Comparison of ENCODE assay signal across 9 mouse cellular contexts in the genomic region with DNA sequence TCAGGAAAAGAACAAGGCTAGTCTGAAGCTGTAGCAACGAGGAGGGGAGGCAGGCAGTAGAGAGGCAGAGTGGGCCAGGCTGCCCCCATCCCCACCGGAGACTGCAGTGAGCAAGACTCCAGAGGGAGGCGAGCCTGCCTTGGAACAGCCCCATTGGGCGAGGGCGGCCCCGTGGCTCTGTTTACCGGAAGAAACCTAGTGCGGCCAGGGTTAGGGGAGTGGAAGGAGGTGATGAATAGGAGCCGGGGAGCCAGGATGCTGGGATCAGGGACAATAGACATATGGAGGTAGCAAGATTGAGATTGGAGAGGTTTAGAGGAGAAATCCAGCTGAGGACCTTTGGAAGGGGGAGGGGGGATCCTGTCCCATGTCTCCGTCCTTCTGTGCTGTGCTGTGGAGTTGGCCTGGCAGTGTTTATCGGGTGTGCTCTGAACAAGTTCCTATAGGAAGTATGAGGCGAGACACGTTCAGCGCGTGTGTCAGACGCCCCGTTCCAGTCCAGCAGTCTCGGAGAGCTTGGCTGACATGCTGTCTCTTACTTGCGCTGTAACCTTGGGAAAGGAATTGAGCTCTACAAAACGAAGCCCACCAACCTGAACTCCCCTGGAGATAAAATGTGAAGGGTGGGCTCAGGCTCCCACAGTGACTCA. TPM values are rescaled to one million over a fixed set of nuclear protein-coding genes. Genes with fewer than 3 reads are reported as not detected.
DNase-seq lines count a peak whose midpoint lies in the region; ATAC-seq and TF ChIP-seq lines count a peak whose summit lies in the region.
"Had no signal": no experiment of that assay in that cellular context is flagged by ENCODE, and none has a peak within 500 bp of the region (broad histone marks: within the 10 kb centered on the region; RNA-seq: fewer than 3 reads in every experiment).

No protein-coding gene starts in this region.

- DNase-seq in kidney, adult 18-20 months, result no peak
- DNase-seq in intestine, embryonic 14.5 days (ENCODE audit: low spot score), result peak; percentile 61
- DNase-seq in adipocyte (ENCODE audit: low spot score), result no peak
- no peak for DNase-seq in c-Kit-positive CD71-positive TER-119-positive erythroid progenitor cells, embryonic 14.5 days (ENCODE audit: low spot score)
- DNase-seq in left cerebral cortex, adult 2 months (ENCODE audit: extremely low spot score in 1 of 2, low spot score in 2 of 2), result no peak

- no peaks in the 10 kb centered on the region for H3K36me3 ChIP-seq in kidney, embryonic 15.5 days
- H3K36me3 ChIP-seq in embryonic facial prominence, embryonic 15.5 days, result no peaks in the 10 kb centered on the region
- no peaks in the 10 kb centered on the region for H3K36me3 ChIP-seq in intestine, embryonic 14.5 days (ENCODE audit: control insufficient read depth, insufficient read depth, low read length)
- no peaks in the 10 kb centered on the region for H3K36me3 ChIP-seq in midbrain, embryonic 16.5 days (ENCODE audit: control insufficient read depth, insufficient read depth, low read length)

- H3K4me1 ChIP-seq in kidney, embryonic 15.5 days, result peaks cover 75% of the 10 kb centered on the region
- H3K4me1 ChIP-seq in embryonic facial prominence, embryonic 15.5 days, result peaks cover 63% of the 10 kb centered on the region
- H3K4me1 ChIP-seq in intestine, embryonic 14.5 days (replicated peaks; ENCODE audit: control insufficient read depth, insufficient read depth, low read length), result peaks cover 66% of the 10 kb centered on the region
- H3K4me1 ChIP-seq in midbrain, embryonic 16.5 days (ENCODE audit: control insufficient read depth, insufficient read depth, low read length), result peaks cover 37% of the 10 kb centered on the region

- no peak overlapping the region; the same call in 1 of the 2 replicates for H3K9ac ChIP-seq in kidney, embryonic 15.5 days
- no peak overlapping the region for H3K9ac ChIP-seq in embryonic facial prominence, embryonic 15.5 days
- no peak overlapping the region for H3K9ac ChIP-seq in intestine, embryonic 14.5 days (ENCODE audit: low read length)
- no peak overlapping the region; the same call in 1 of the 2 replicates for H3K9ac ChIP-seq in midbrain, embryonic 16.5 days (ENCODE audit: low read depth, low read length)

- 10% methylated on average over 20 of the region's 20 CpGs for WGBS in kidney, embryonic 15.5 days
- 14% methylated on average over 20 of the region's 20 CpGs for WGBS in embryonic facial prominence, embryonic 15.5 days
- WGBS in intestine, embryonic 14.5 days, result 18% methylated on average over 20 of the region's 20 CpGs
- 13% methylated on average over 20 of the region's 20 CpGs for WGBS in midbrain, embryonic 16.5 days

- peak overlapping the region; percentile 47 for H3K4me2 ChIP-seq in kidney, embryonic 15.5 days
- peak overlapping the region; percentile 31 for H3K4me2 ChIP-seq in embryonic facial prominence, embryonic 15.5 days (replicated peaks)
- peak overlapping the region; percentile 37 for H3K4me2 ChIP-seq in intestine, embryonic 14.5 days (ENCODE audit: low read length)
- H3K4me2 ChIP-seq in midbrain, embryonic 16.5 days (ENCODE audit: low read length), result peak overlapping the region; percentile 48

- H3K9me3 ChIP-seq in kidney, embryonic 15.5 days (replicated peaks), result no peaks in the 10 kb centered on the region
- no peaks in the 10 kb centered on the region for H3K9me3 ChIP-seq in embryonic facial prominence, embryonic 15.5 days (replicated peaks)
- H3K9me3 ChIP-seq in intestine, embryonic 14.5 days (ENCODE audit: control insufficient read depth, low read length), result no peaks in the 10 kb centered on the region
- H3K9me3 ChIP-seq in midbrain, embryonic 16.5 days (replicated peaks; ENCODE audit: control insufficient read depth, low read length, poor library complexity, severe bottlenecking), result no peaks in the 10 kb centered on the region

- no peak for ATAC-seq in kidney, embryonic 15.5 days (replicated peaks; ENCODE audit: low FRiP score)
- ATAC-seq in embryonic facial prominence, embryonic 15.5 days (ENCODE audit: insufficient number of reproducible peaks, low FRiP score, low TSS enrichment, low read depth), result no peak
- ATAC-seq in intestine, embryonic 14.5 days (replicated peaks; ENCODE audit: low FRiP score, low TSS enrichment, low read depth), result no peak
- ATAC-seq in midbrain, embryonic 16.5 days, result no peak

- intact Hi-C loops in left cerebral cortex, adult 2 months (cut with DNase I), result no loop called here

- H3K4me3 ChIP-seq in kidney, embryonic 15.5 days (replicated peaks), result 0 out of 2 replicates have a peak overlapping the region, but pooled peaks have one; percentile 8
- no peak overlapping the region for H3K4me3 ChIP-seq in embryonic facial prominence, embryonic 15.5 days (replicated peaks)
- no peak overlapping the region for H3K4me3 ChIP-seq in intestine, embryonic 14.5 days (ENCODE audit: low read depth, low read length)
- H3K4me3 ChIP-seq in midbrain, embryonic 16.5 days (ENCODE audit: low read depth, low read length), result no peak overlapping the region
- no peak overlapping the region for H3K4me3 ChIP-seq in left cerebral cortex, adult 2 months

- H3K27me3 ChIP-seq in kidney, embryonic 15.5 days, result peaks cover 27% of the 10 kb centered on the region
- H3K27me3 ChIP-seq in embryonic facial prominence, embryonic 15.5 days, result no peaks in the 10 kb centered on the region
- H3K27me3 ChIP-seq in intestine, embryonic 14.5 days (replicated peaks; ENCODE audit: control insufficient read depth, insufficient read depth, low read length), result no peaks in the 10 kb centered on the region
- no peaks in the 10 kb centered on the region for H3K27me3 ChIP-seq in midbrain, embryonic 16.5 days (ENCODE audit: control insufficient read depth, insufficient read depth, low read depth, low read length)
- H3K27me3 ChIP-seq: CH12.LX had no signal

- TF ChIP-seq CTCF in left cerebral cortex, adult 2 months (IDR thresholded peaks at IDR 0.05), result no peak

- peak overlapping the region; percentile 48 for H3K27ac ChIP-seq in kidney, embryonic 15.5 days
- no peak overlapping the region for H3K27ac ChIP-seq in embryonic facial prominence, embryonic 15.5 days (replicated peaks)
- 0 out of 2 replicates have a peak overlapping the region, but pooled peaks have one; percentile 11 for H3K27ac ChIP-seq in intestine, embryonic 14.5 days (ENCODE audit: low read depth)
- no peak overlapping the region for H3K27ac ChIP-seq in midbrain, embryonic 16.5 days (ENCODE audit: low read length)
- no peak overlapping the region for H3K27ac ChIP-seq in left cerebral cortex, adult 2 months

RNA-seq across cellular contexts. Expression of a gene that starts 17.7 kb away (rescaled TPM):
- 0.27 and 0.56 TPM in 2 replicates for polyA plus RNA-seq in kidney, embryonic 15.5 days (2015; fragmentation: Nextera tagmentation; extraction: Ambion mirVana)
- 1.1 and 1.2 TPM in 2 replicates for polyA plus RNA-seq in embryonic facial prominence, embryonic 15.5 days (2015; fragmentation: Nextera tagmentation; extraction: Ambion mirVana)
- 1.8 and 2.0 TPM in 2 replicates for polyA plus RNA-seq in intestine, embryonic 14.5 days (2014; fragmentation: Nextera tagmentation; extraction: Ambion mirVana)
- polyA plus RNA-seq in midbrain, embryonic 16.5 days (2015; fragmentation: Nextera tagmentation; extraction: Ambion mirVana), result 2.3 and 3.7 TPM in 2 replicates
- total RNA-seq in left cerebral cortex, adult 2 months (2021), result 1 to 10 TPM in 1 of 2 experiments, under 1 TPM in 1; 0.81 to 1.2 TPM
- total RNA-seq: CH12.LX had no signal

RNA-seq across cellular contexts. Expression of a gene that starts 31.1 kb away (rescaled TPM):
- polyA plus RNA-seq in kidney, embryonic 15.5 days (2015; fragmentation: Nextera tagmentation; extraction: Ambion mirVana), result 1.0 and 2.2 TPM in 2 replicates
- polyA plus RNA-seq in embryonic facial prominence, embryonic 15.5 days (2015; fragmentation: Nextera tagmentation; extraction: Ambion mirVana), result 6.7 and 8.2 TPM in 2 replicates
- 1.4 and 1.9 TPM in 2 replicates for polyA plus RNA-seq in intestine, embryonic 14.5 days (2014; fragmentation: Nextera tagmentation; extraction: Ambion mirVana)
- 8.1 and 9.1 TPM in 2 replicates for polyA plus RNA-seq in midbrain, embryonic 16.5 days (2015; fragmentation: Nextera tagmentation; extraction: Ambion mirVana)
- 10 to 100 TPM; 10.8 to 11.6 TPM for total RNA-seq in left cerebral cortex, adult 2 months (2021)
- total RNA-seq: CH12.LX had no signal

Comparison
In these comparisons a context has a peak if more than half of its experiments do, and no peak if none do; other contexts are left out.
1. H3K27ac ChIP-seq: peak in kidney, embryonic 15.5 days (single experiment) and intestine, embryonic 14.5 days (single experiment); none in embryonic facial prominence, embryonic 15.5 days (single experiment), midbrain, embryonic 16.5 days (single experiment) and left cerebral cortex, adult 2 months (single experiment).
2. Peak in every context shown above with its lines, with median percentiles within 50 percentile points of each other: H3K4me2 ChIP-seq.